Mouse (Mus musculus) liver, postnatal 0 days (tissue): ENCODE measurements around the gene Actl6a. TPM values are rescaled to one million over a fixed set of nuclear protein-coding genes. Genes with fewer than 3 reads are reported as not detected.
A peak's percentile ranks its signal among the peaks of the same experiment; 100 is the strongest.
"Not testable (repeated sequence)": the region's sequence is repeated elsewhere in the genome, so short reads cannot be mapped to it uniquely, and the experiment has no call there.

ENCODE experiments used
- ATAC-seq: fragments of 200-750 bp; cut with Nextera tagmentation; 2 replicates; pipeline ENCODE4 v1.8.0; 2017; ENCODE audit warnings: mild to moderate bottlenecking, moderate library complexity
- DNase-seq: peaks from one replicate; pipeline ENCODE4 v3.0.0-alpha.2; 2016
- H3K27ac ChIP-seq: fragments of 300-500 bp; sonication (generic); 2 replicates; pipeline ENCODE4 v1.5.1; 2014; ENCODE audit warnings: antibody characterized with exemption, moderate library complexity, mild to moderate bottlenecking, low read depth
- H3K27me3 ChIP-seq: fragments of 300-500 bp; sonication (generic); 2 replicates; pipeline ENCODE4 v1.6.1; 2014; ENCODE audit warnings: low read length, control low read depth, mixed read lengths; ENCODE audit not compliant: insufficient read depth
- H3K36me3 ChIP-seq: fragments of 300-500 bp; sonication (generic); replicated peaks from 2 replicates; pipeline ENCODE4 v1.6.1; 2014; ENCODE audit warnings: mild to moderate bottlenecking, control low read depth, low read length, moderate library complexity, mixed read lengths; ENCODE audit not compliant: insufficient read depth
- H3K4me1 ChIP-seq: fragments of 300-500 bp; sonication (generic); 2 replicates; pipeline ENCODE4 v1.6.1; 2014; ENCODE audit warnings: antibody characterized with exemption, mild to moderate bottlenecking, control low read depth; ENCODE audit not compliant: insufficient read depth
- H3K4me2 ChIP-seq: fragments of 300-500 bp; sonication (generic); 2 replicates; pipeline ENCODE4 v1.6.1; 2014; ENCODE audit warnings: low read depth, mild to moderate bottlenecking, low read length, moderate library complexity, mixed read lengths
- H3K4me3 ChIP-seq: fragments of 300-500 bp; sonication (generic); 2 replicates; pipeline ENCODE4 v1.5.1; 2014; ENCODE audit warnings: low read depth, low read length
- H3K9ac ChIP-seq: fragments of 300-500 bp; sonication (generic); replicated peaks from 2 replicates; pipeline ENCODE4 v1.6.1; 2014; ENCODE audit warnings: mild to moderate bottlenecking, moderate library complexity
- H3K9me3 ChIP-seq: fragments of 300-500 bp; sonication (generic); 2 replicates; pipeline ENCODE4 v1.6.1; 2016; ENCODE audit warnings: mild to moderate bottlenecking, control low read depth, low read length, mixed read lengths
- CTCF ChIP-seq: sonication (generic); IDR thresholded peaks from 2 replicates; pipeline ENCODE4 v1.5.1; 2016; ENCODE audit warnings: antibody characterized with exemption, low read depth
- EP300 ChIP-seq: IDR thresholded peaks from 2 replicates; pipeline ENCODE4 v1.6.1; 2016; ENCODE audit warnings: antibody characterized with exemption, low read depth, mild to moderate bottlenecking
- WGBS: fragments of 180-500 bp; shearing (Covaris S2); extraction: QIAGEN DNeasy Blood & Tissue Kit; methylation state at CpG from one replicate; pipeline ENCODE4 v1.1.7; 2014; ENCODE audit not compliant: insufficient replicate concordance; 5-methylcytosine and 5-hydroxymethylcytosine counted together
- polyA plus RNA-seq: library from polyadenylated mRNA; unstranded; fragments of >200 nt; fragmentation: Nextera tagmentation; extraction: Ambion mirVana; gene quantifications from 2 replicates; pipeline ENCODE4 v1.2.1, GENCODE M21; 2015

The Actl6a gene
- polyA plus RNA-seq, 1 experiment from 2014 or later = 40.0 TPM

- Histone ChIP-seq H3K4me3 (no peak overlapping the region), H3K27me3 (no peaks in the 10 kb centered on the region), H3K27ac (no peak overlapping the region), H3K36me3 (no peaks in the 10 kb centered on the region), H3K4me1 (no peaks in the 10 kb centered on the region), H3K9ac (no peak overlapping the region), H3K4me2 (no peak overlapping the region), H3K9me3 (no peaks in the 10 kb centered on the region)
- DNase-seq (peak; percentile 89), ATAC-seq (peak; percentile 78)
- TF ChIP-seq CTCF = peak; percentile 92
- TF ChIP-seq EP300 = no peak
- WGBS = 33% methylated on average over 7 of the region's 7 CpGs
Measured at GRCm38 (mm10) chr3:32698228-32698863, 7.8 kb upstream of the Actl6a start.

GRCm38 (mm10) chr3:32704021-32704420 is 2.1 kb upstream of the Actl6a start:
- not testable (repeated sequence) for H3K27me3 ChIP-seq

GRCm38 (mm10) chr3:32704632-32705031 is 1.5 kb upstream of the Actl6a start:
- 90% methylated on average over 10 of the region's 10 CpGs for WGBS
- H3K4me3 ChIP-seq, H3K27ac ChIP-seq, H3K4me2 ChIP-seq, H3K36me3 ChIP-seq, H3K9me3 ChIP-seq, ATAC-seq, H3K4me1 ChIP-seq, H3K27me3 ChIP-seq, DNase-seq, H3K9ac ChIP-seq: not testable (repeated sequence)

More at GRCm38 (mm10) chr3:32704021-32704420, 2.1 kb upstream of the Actl6a start:
- H3K4me1 ChIP-seq, H3K4me3 ChIP-seq, ATAC-seq, H3K9ac ChIP-seq, H3K27ac ChIP-seq, H3K4me2 ChIP-seq, H3K9me3 ChIP-seq, H3K36me3 ChIP-seq, DNase-seq: not testable (repeated sequence)
- 89% methylated on average over 6 of the region's 6 CpGs for WGBS

GRCm38 (mm10) chr3:32708052-32708367 is 1.9 kb downstream of the Actl6a start:
- no peaks in the 10 kb centered on the region for H3K27me3 ChIP-seq
- peak overlapping the region; percentile 87 for H3K4me3 ChIP-seq
- H3K9me3 ChIP-seq = no peaks in the 10 kb centered on the region
- H3K36me3 ChIP-seq = peaks cover 12% of the 10 kb centered on the region
- 6% methylated on average over 4 of the region's 4 CpGs for WGBS
- ATAC-seq (no peak), DNase-seq (no peak)
- H3K4me1 ChIP-seq = peaks cover 11% of the 10 kb centered on the region
- H3K9ac ChIP-seq = 0 out of 2 replicates have a peak overlapping the region, but pooled peaks have one; percentile 50
- no peak overlapping the region for H3K27ac ChIP-seq
- H3K4me2 ChIP-seq = peak overlapping the region; percentile 78
- no peak for TF ChIP-seq EP300
- TF ChIP-seq CTCF = no peak

- peaks cover 18% of the 10 kb centered on the region for H3K36me3 ChIP-seq
- H3K27me3 ChIP-seq = no peaks in the 10 kb centered on the region
- no peaks in the 10 kb centered on the region for H3K9me3 ChIP-seq
- peak overlapping the region; percentile 78 for H3K4me2 ChIP-seq
- peak overlapping the region; percentile 90 for H3K27ac ChIP-seq
- WGBS = under 1% methylated on average over 74 of the region's 90 CpGs
- DNase-seq = peak; percentile 100
- TF ChIP-seq EP300 (peak; percentile 70; the same call in 1 of the 2 replicates), CTCF (peak; percentile 27; the same call in 1 of the 2 replicates)
- H3K9ac ChIP-seq = peak overlapping the region; percentile 85
- peak; percentile 99 for ATAC-seq
- H3K4me3 ChIP-seq = peak overlapping the region; percentile 87
- H3K4me1 ChIP-seq = peaks cover 11% of the 10 kb centered on the region
Measured at GRCm38 (mm10) chr3:32708368-32709231, 2.5 kb downstream of the Actl6a start.

- H3K27ac ChIP-seq = peak overlapping the region; percentile 90
- TF ChIP-seq EP300 = no peak
- no peak for TF ChIP-seq CTCF
- DNase-seq = no peak
- peak overlapping the region; percentile 87 for H3K4me3 ChIP-seq
- peaks cover 26% of the 10 kb centered on the region for H3K36me3 ChIP-seq
- WGBS = 6% methylated on average over 9 of the region's 9 CpGs
- no peaks in the 10 kb centered on the region for H3K27me3 ChIP-seq
- H3K9me3 ChIP-seq = no peaks in the 10 kb centered on the region
- peak overlapping the region; percentile 78 for H3K4me2 ChIP-seq
- H3K9ac ChIP-seq = peak overlapping the region; percentile 85
- ATAC-seq = no peak
- H3K4me1 ChIP-seq = peaks cover 11% of the 10 kb centered on the region
Measured at GRCm38 (mm10) chr3:32709388-32709787, 3.3 kb downstream of the Actl6a start.
